Mouse (Mus musculus) midbrain, embryonic 14.5 days (tissue): Measurements from ENCODE around the gene Rab23. TPM values are rescaled to one million over a fixed set of nuclear protein-coding genes. Genes with fewer than 3 reads are reported as not detected.

Experiments used
- ATAC-seq: fragments of 200-750 bp; cut with Nextera tagmentation; 2 replicates; pipeline ENCODE4 v1.8.0; 2017; ENCODE audit warnings: moderate number of reproducible peaks, moderate library complexity; ENCODE audit not compliant: low FRiP score, low TSS enrichment
- DNase-seq: peaks from one replicate; pipeline ENCODE4 v3.0.0-alpha.2; 2015
- H3K27ac ChIP-seq: fragments of 300-500 bp; sonication (generic); replicated peaks from 2 replicates; pipeline ENCODE4 v1.5.1; 2014; ENCODE audit warnings: mild to moderate bottlenecking, low read depth, low read length, moderate library complexity
- H3K27me3 ChIP-seq: fragments of 300-500 bp; sonication (generic); 2 replicates; pipeline ENCODE4 v1.6.1; 2014; ENCODE audit warnings: low read length, control low read depth, mixed read lengths; ENCODE audit not compliant: control insufficient read depth, insufficient read depth
- H3K36me3 ChIP-seq: fragments of 300-500 bp; sonication (generic); 2 replicates; pipeline ENCODE4 v1.6.1; 2014; ENCODE audit warnings: low read length, control low read depth; ENCODE audit not compliant: control insufficient read depth, insufficient read depth
- H3K4me1 ChIP-seq: fragments of 300-500 bp; sonication (generic); 2 replicates; pipeline ENCODE4 v1.6.1; 2014; ENCODE audit warnings: mild to moderate bottlenecking, antibody characterized with exemption, low read length, control low read depth; ENCODE audit not compliant: control insufficient read depth, insufficient read depth
- H3K4me2 ChIP-seq: fragments of 300-500 bp; sonication (generic); 2 replicates; pipeline ENCODE4 v1.6.1; 2014; ENCODE audit warnings: mild to moderate bottlenecking, low read length, moderate library complexity
- H3K4me3 ChIP-seq: fragments of 300-500 bp; sonication (generic); replicated peaks from 2 replicates; pipeline ENCODE4 v1.5.1; 2014; ENCODE audit warnings: low read depth, low read length
- H3K9ac ChIP-seq: fragments of 300-500 bp; sonication (generic); replicated peaks from 2 replicates; pipeline ENCODE4 v1.6.1; 2014; ENCODE audit warnings: mild to moderate bottlenecking, low read length, moderate library complexity
- H3K9me3 ChIP-seq: fragments of 300-500 bp; sonication (generic); 2 replicates; pipeline ENCODE4 v1.6.1; 2016; ENCODE audit warnings: low read length, control low read depth, mixed read lengths; ENCODE audit not compliant: control insufficient read depth
- WGBS: fragments of 180-500 bp; shearing (Covaris S2); extraction: QIAGEN DNeasy Blood & Tissue Kit; methylation state at CpG from one replicate; pipeline ENCODE4 v1.1.7; 2014; 5-methylcytosine and 5-hydroxymethylcytosine counted together
- polyA plus RNA-seq: library from polyadenylated mRNA; unstranded; fragments of >200 nt; fragmentation: Nextera tagmentation; extraction: Ambion mirVana; gene quantifications from 2 replicates; pipeline ENCODE4 v1.2.1, GENCODE M21; 2014

Rab23 gene
- polyA plus RNA-seq, 1 experiment from 2014 or later = 29.9 TPM

DNA sequence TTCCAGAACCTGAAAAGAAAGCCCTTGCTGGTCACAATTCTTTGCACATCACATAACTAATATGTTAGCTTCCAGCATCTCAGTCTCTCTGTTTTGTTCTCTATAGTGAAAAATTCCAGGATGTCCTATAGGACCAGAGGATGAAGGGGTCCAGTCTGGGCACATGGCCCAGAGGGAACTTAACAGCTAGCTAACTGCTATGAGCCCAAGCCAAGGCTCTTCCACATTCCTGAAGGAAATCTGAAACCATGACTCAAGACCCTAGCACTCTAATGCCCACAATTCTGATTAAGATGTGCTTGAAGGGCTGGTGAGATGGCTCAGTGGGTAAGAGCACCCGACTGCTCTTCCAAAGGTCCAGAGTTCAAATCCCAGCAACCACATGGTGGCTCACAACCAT, 2.1 kb upstream of the Rab23 start:
- H3K27me3 ChIP-seq = no peaks in the 10 kb centered on the region
- no peak overlapping the region for H3K4me2 ChIP-seq
- DNase-seq (no peak), ATAC-seq (no peak)
- WGBS = 96% methylated on average over 1 of the region's 1 CpGs
- no peak overlapping the region for H3K4me3 ChIP-seq
- no peak overlapping the region for H3K27ac ChIP-seq
- H3K4me1 ChIP-seq = peaks cover 17% of the 10 kb centered on the region
- no peaks in the 10 kb centered on the region for H3K9me3 ChIP-seq
- H3K36me3 ChIP-seq = no peaks in the 10 kb centered on the region
- no peak overlapping the region for H3K9ac ChIP-seq

DNA sequence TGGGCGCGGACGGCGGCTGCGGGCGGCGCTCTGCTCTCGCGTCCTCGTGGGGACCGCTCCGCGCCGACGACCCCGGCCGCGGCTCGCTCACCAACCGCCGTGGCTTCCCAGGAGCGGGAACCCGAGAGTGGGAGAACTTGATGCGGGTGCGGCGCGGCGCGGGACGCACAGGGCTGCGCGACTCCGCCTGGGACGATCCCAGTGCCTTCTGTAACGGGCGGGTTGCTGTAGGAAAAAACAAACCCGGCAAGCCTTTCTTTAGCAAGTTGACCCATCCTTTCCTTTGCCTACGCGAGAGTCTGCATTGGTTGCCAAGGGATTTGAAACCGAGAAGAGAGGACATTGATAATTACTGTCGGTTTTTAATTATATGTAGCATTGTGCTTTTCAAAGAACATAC, 544 bp downstream of the Rab23 start:
- peak overlapping the region; percentile 61 for H3K4me2 ChIP-seq
- no peaks in the 10 kb centered on the region for H3K9me3 ChIP-seq
- ATAC-seq (peak; percentile 63), DNase-seq (no peak)
- peak overlapping the region; percentile 94 for H3K27ac ChIP-seq
- under 1% methylated on average over 41 of the region's 41 CpGs for WGBS
- H3K4me3 ChIP-seq = peak overlapping the region; percentile 83
- no peaks in the 10 kb centered on the region for H3K27me3 ChIP-seq
- H3K36me3 ChIP-seq = peaks cover 20% of the 10 kb centered on the region
- H3K4me1 ChIP-seq = peaks cover 13% of the 10 kb centered on the region
- H3K9ac ChIP-seq = peak overlapping the region; percentile 86

DNA sequence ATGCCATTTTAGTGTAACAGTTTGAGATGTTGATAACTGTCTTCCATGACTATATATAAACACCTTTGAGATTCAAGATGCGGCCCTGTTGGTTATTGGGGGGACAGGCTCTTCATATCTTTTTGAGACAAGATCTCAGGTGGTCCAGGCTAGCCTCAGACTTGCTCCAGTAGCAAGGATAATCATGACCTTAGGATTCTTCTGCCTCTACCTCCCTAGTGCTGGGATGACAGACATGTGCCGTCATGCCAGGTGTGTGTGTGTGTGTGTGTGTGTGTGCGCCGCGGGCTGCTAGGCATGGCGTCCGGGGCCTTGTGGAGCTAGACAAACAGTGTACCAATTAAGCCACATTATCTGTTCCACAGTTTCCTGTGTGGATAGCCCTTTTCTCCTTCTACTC, 1.3 kb downstream of the Rab23 start:
- Histone ChIP-seq H3K9ac (no peak overlapping the region; the same call in 1 of the 2 replicates), H3K36me3 (peaks cover 28% of the 10 kb centered on the region), H3K4me3 (peak overlapping the region; percentile 83; the same call in 1 of the 2 replicates), H3K4me2 (peak overlapping the region; percentile 61), H3K27me3 (no peaks in the 10 kb centered on the region), H3K4me1 (peaks cover 13% of the 10 kb centered on the region), H3K9me3 (no peaks in the 10 kb centered on the region), H3K27ac (no peak overlapping the region)
- ATAC-seq (no peak), DNase-seq (no peak)
- WGBS = 80% methylated on average over 7 of the region's 7 CpGs

DNA sequence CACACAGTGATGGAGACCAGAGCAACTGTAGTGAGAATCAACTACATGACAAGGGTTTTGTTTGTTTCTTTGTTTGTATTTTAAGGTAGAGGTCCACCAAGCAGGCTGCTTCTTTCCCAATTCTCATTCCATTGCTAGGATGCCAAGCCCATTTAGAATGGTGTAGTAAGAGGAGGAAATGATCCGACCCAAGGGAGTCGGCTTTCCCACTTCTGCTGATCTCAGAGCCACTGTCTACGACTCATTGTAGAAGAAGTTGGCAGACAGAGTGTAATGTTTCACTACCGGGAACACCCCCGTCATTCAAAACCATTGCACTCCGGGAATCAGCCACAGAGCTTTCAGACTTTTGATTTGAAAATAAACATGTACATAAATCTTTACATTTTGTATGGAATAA, 4.8 kb downstream of the Rab23 start:
- DNase-seq (no peak), ATAC-seq (no peak)
- no peak overlapping the region for H3K9ac ChIP-seq
- H3K27ac ChIP-seq = no peak overlapping the region
- H3K4me3 ChIP-seq = no peak overlapping the region
- no peak overlapping the region for H3K4me2 ChIP-seq
- peaks cover 53% of the 10 kb centered on the region for H3K36me3 ChIP-seq
- no peaks in the 10 kb centered on the region for H3K27me3 ChIP-seq
- H3K4me1 ChIP-seq = peaks cover 11% of the 10 kb centered on the region
- no peaks in the 10 kb centered on the region for H3K9me3 ChIP-seq
- WGBS = 96% methylated on average over 6 of the region's 6 CpGs

DNA sequence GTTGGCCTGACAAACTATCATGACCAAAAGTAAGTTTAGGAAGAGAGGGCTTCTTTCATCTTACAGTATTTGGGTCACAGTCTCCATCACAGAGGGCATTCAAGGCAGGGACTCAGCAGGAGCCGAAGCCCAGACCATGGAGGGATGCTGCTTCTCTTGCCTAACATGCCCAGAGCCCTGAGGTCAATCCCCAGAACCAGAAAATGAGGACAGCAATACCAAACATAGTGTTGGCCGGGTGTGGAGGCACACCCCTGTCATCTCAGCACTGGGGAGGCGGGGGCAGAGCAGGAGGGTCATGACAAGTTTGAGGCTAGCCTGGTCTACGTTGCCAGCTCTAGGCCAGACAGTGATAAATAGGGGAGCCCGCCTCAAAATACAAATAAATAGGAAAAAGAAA, 5.4 kb downstream of the Rab23 start:
- WGBS = 97% methylated on average over 5 of the region's 5 CpGs
- Histone ChIP-seq H3K27me3 (no peaks in the 10 kb centered on the region), H3K27ac (no peak overlapping the region), H3K4me1 (peaks cover 10% of the 10 kb centered on the region), H3K4me2 (no peak overlapping the region), H3K4me3 (no peak overlapping the region), H3K9me3 (no peaks in the 10 kb centered on the region), H3K9ac (no peak overlapping the region), H3K36me3 (peaks cover 58% of the 10 kb centered on the region)
- no peak for ATAC-seq
- no peak for DNase-seq

DNA sequence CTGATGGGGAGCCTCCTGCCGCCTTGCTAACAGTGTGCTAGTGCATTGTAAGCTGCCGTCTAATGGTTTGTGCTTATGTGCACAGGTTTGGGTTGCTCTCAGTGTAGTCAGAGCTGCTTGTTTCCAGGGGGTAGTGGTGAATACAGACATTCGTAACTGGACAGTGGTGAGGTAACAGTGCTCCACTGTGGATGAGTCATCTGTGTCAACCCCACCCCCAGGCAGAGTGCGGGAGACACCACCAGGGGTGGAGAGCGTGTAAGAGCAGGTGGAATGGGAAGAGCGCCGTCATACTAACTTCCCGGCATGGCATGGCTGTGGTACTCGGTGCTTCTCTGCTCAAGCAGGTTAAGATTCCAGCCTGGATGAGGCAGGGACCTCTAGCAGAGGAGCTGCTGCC, 13.4 kb downstream of the Rab23 start:
- WGBS = 93% methylated on average over 9 of the region's 9 CpGs
- Histone ChIP-seq H3K27ac (no peak overlapping the region), H3K9me3 (no peaks in the 10 kb centered on the region), H3K27me3 (no peaks in the 10 kb centered on the region), H3K4me3 (no peak overlapping the region), H3K4me2 (no peak overlapping the region), H3K36me3 (peaks cover 77% of the 10 kb centered on the region), H3K4me1 (no peaks in the 10 kb centered on the region), H3K9ac (no peak overlapping the region)
- DNase-seq (no peak), ATAC-seq (0 out of 2 replicates have a peak, but pooled peaks have one; percentile 31)

DNA sequence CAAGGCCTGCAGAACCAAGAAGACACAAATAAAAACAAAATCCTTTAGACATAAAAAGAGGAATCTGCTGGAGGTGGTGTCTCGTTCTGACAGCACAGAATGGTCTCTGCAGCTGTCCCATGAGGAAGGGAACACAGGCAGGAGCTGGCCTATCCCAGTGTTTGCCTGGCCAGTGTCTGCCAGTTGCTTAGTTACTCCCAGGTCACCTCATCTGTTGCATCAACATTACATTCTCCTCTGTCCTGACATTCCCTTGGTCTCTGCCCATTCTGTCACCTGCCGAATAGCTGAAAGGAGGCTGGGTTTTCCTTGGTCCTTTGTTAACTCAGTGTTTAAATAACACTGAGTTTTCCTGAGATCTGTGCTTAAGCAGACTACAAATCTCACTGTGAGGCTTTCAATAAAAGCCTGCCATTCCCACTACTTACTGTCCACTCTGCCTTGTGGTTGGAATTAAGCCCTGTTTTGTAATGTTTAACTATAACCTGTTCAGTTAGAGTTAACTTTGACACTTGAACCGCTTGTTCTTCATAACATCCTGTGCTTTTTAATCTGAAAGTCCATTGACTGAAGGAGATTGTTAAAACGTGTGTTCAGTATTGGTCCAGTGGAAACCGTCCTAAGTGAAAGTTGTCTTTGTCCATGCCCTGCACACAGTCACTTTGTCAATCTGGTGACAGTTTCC, 14.5 kb downstream of the Rab23 start:
- Histone ChIP-seq H3K27ac (no peak overlapping the region), H3K9me3 (no peaks in the 10 kb centered on the region), H3K4me2 (no peak overlapping the region), H3K4me1 (no peaks in the 10 kb centered on the region), H3K27me3 (no peaks in the 10 kb centered on the region), H3K4me3 (no peak overlapping the region), H3K36me3 (peaks cover 79% of the 10 kb centered on the region), H3K9ac (no peak overlapping the region)
- ATAC-seq (no peak), DNase-seq (no peak)
- WGBS = 77% methylated on average over 5 of the region's 5 CpGs

DNA sequence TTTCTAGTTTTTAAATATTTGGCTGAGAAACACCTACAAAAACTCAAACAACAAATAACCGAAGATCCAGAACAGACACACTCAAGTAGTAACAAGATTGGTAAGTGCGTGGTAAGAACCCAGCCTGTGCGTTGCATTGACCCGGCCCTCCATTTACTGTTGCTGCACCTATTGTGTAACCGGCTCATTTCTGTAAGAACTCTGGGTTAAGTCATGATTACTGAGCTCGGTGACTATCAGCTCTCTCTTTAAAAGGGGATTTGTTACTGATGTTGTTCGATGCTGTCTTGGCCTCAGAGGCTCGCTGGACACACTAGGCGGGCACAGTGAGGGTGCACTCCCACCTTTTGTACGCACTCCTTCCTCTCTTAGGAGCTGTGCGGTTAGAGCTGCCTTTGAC, 18.6 kb downstream of the Rab23 start:
- no peak overlapping the region for H3K9ac ChIP-seq
- DNase-seq = no peak
- no peaks in the 10 kb centered on the region for H3K27me3 ChIP-seq
- H3K4me3 ChIP-seq = no peak overlapping the region
- H3K27ac ChIP-seq = no peak overlapping the region
- no peak for ATAC-seq
- 93% methylated on average over 11 of the region's 11 CpGs for WGBS
- no peaks in the 10 kb centered on the region for H3K4me1 ChIP-seq
- H3K4me2 ChIP-seq = no peak overlapping the region
- no peaks in the 10 kb centered on the region for H3K9me3 ChIP-seq
- peaks cover 68% of the 10 kb centered on the region for H3K36me3 ChIP-seq

DNA sequence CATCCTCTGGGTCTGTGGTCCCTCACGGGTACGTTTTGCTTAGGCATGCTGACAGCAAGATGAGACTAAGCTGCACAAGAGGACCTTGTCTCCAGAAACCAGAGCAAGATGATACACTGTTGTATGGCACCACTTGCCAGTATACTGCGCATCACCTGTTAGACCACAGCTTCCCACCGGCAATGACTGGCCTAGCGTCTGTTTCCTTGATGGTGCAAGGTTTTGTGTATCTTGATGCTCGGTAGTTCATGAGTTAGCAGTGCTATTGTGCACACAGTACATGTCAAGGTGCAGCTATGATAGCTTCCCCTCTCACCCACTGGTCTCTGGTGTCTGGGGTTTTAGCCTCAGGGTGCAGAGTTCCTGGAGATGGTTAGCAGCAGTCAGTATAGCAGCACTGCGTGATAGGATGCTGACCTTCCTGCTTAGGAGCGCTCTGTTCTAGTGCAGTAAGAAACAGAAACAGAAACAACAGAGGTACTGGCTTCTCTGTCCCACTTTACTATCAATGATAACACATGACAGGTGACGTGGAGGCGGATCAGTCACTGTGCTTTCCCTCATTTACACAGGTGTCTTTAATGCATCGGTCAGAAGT, 19.1 kb downstream of the Rab23 start:
- no peak overlapping the region for H3K27ac ChIP-seq
- DNase-seq (no peak), ATAC-seq (no peak)
- no peak overlapping the region for H3K4me3 ChIP-seq
- no peak overlapping the region for H3K9ac ChIP-seq
- H3K4me1 ChIP-seq = no peaks in the 10 kb centered on the region
- H3K9me3 ChIP-seq = no peaks in the 10 kb centered on the region
- H3K36me3 ChIP-seq = peaks cover 67% of the 10 kb centered on the region
- no peaks in the 10 kb centered on the region for H3K27me3 ChIP-seq
- 91% methylated on average over 11 of the region's 11 CpGs for WGBS
- H3K4me2 ChIP-seq = no peak overlapping the region
